Mouse (Mus musculus) CH12.LX (cell line): ENCODE results near the gene Clpb. TPM values are rescaled to one million over a fixed set of nuclear protein-coding genes. Genes with fewer than 3 reads are reported as not detected.

Experiments
- DNase-seq: peaks from one replicate; pipeline ENCODE4 v3.0.0-alpha.2; 2013; ENCODE audit errors: extremely low read depth
- H3K27ac ChIP-seq: 2 replicates; pipeline ENCODE4 v1.5.1; 2012; ENCODE audit warnings: low read depth, mild to moderate bottlenecking, control low read depth, moderate library complexity; ENCODE audit not compliant: insufficient read depth
- H3K27me3 ChIP-seq: replicated peaks from 2 replicates; pipeline ENCODE3; 2012; ENCODE audit warnings: inconsistent platforms
- H3K36me3 ChIP-seq, 2 experiments: replicated peaks in 1 of 2; 2 replicates each; pipeline versions ENCODE3 to v1.6.1; 2012; ENCODE audit warnings: inconsistent platforms in 1 of 2, low read length in 1 of 2, mild to moderate bottlenecking in 1 of 2, mixed read lengths in 1 of 2, moderate library complexity in 1 of 2; ENCODE audit not compliant: control insufficient read depth in 1 of 2, insufficient read depth in 1 of 2
- H3K4me1 ChIP-seq, 2 experiments: 2 replicates each; pipeline ENCODE4 v1.6.1; 2012; ENCODE audit warnings: inconsistent platforms in 1 of 2, moderate library complexity in 1 of 2; ENCODE audit not compliant: insufficient read depth in 2 of 2, control insufficient read depth in 1 of 2
- H3K4me2 ChIP-seq: 2 replicates; pipeline ENCODE4 v1.6.1; 2012; ENCODE audit warnings: low read depth, mild to moderate bottlenecking, control low read depth; ENCODE audit not compliant: poor library complexity, insufficient read depth, severe bottlenecking
- H3K4me3 ChIP-seq, 3 experiments: fragments of 150-350 bp in 1 of 3; sonication (generic) in 1 of 3; replicated peaks in 1 of 3; 2 replicates each; pipeline versions ENCODE3 to v1.5.1; 2011 to 2012; ENCODE audit warnings: low read depth in 2 of 3, low read length in 2 of 3, mild to moderate bottlenecking in 2 of 3, moderate library complexity in 2 of 3, control low read depth in 1 of 3, improper control_type of control experiment in 1 of 3, inconsistent platforms in 1 of 3, mixed read lengths in 1 of 3; ENCODE audit not compliant: poor library complexity in 1 of 3
- H3K79me2 ChIP-seq: replicated peaks from 2 replicates; pipeline ENCODE4 v1.6.1; 2012; ENCODE audit warnings: mild to moderate bottlenecking, moderate library complexity; ENCODE audit not compliant: control insufficient read depth, poor library complexity, insufficient read depth, severe bottlenecking; ENCODE audit errors: extremely low read depth
- H3K9ac ChIP-seq: 2 replicates; pipeline ENCODE4 v1.6.1; 2012; ENCODE audit warnings: low read depth, mild to moderate bottlenecking, control low read depth, moderate library complexity; ENCODE audit not compliant: insufficient read depth
- H3K9me3 ChIP-seq: replicated peaks from 2 replicates; pipeline ENCODE3; 2012; ENCODE audit warnings: low read length, inconsistent platforms, mixed read lengths
- CTCF ChIP-seq, 2 experiments: IDR thresholded peaks in 1 of 2; conservative IDR thresholded peaks in 1 of 2; 2 replicates each; pipeline ENCODE4 v1.5.1; 2011 to 2012; ENCODE audit warnings: low read depth in 2 of 2, low read length in 2 of 2, improper control_type of control experiment in 1 of 2, inconsistent platforms in 1 of 2, mild to moderate bottlenecking in 1 of 2, moderate library complexity in 1 of 2
- ELF1 ChIP-seq: IDR thresholded peaks from 2 replicates; pipeline ENCODE4 v1.6.1; 2014; ENCODE audit warnings: low read depth, mild to moderate bottlenecking, inconsistent platforms, low read length, improper control_type of control experiment
- ETS1 ChIP-seq: conservative IDR thresholded peaks from 2 replicates; pipeline ENCODE4 v1.6.1; 2012; ENCODE audit warnings: low read depth, mild to moderate bottlenecking, inconsistent platforms, low read length, improper control_type of control experiment, moderate library complexity
- KAT2A ChIP-seq: IDR thresholded peaks from 2 replicates; pipeline ENCODE4 v1.6.1; 2012; ENCODE audit warnings: low read length, improper control_type of control experiment, inconsistent platforms; ENCODE audit not compliant: insufficient replicate concordance
- MYC ChIP-seq: IDR thresholded peaks from 2 replicates; pipeline ENCODE4 v1.6.1; 2011; ENCODE audit warnings: low read depth, mild to moderate bottlenecking, improper control_type of control experiment, low read length
- NELFE ChIP-seq: IDR thresholded peaks from 2 replicates; pipeline ENCODE4 v1.6.1; 2011; ENCODE audit warnings: low read depth, low read length, improper control_type of control experiment
- NRF1 ChIP-seq: IDR thresholded peaks from 2 replicates; pipeline ENCODE4 v1.6.1; 2014; ENCODE audit warnings: low read depth, mild to moderate bottlenecking, inconsistent platforms, low read length, improper control_type of control experiment, moderate library complexity
- PAX5 ChIP-seq: IDR thresholded peaks from 2 replicates; pipeline ENCODE4 v1.6.1; 2012; ENCODE audit warnings: low read length, inconsistent platforms, mixed read lengths
- RAD21 ChIP-seq: IDR thresholded peaks from 2 replicates; pipeline ENCODE4 v1.6.1; 2011; ENCODE audit warnings: low read depth, mild to moderate bottlenecking, low read length, improper control_type of control experiment, moderate library complexity
- RCOR1 ChIP-seq: conservative IDR thresholded peaks from 2 replicates; pipeline ENCODE4 v1.6.1; 2012; ENCODE audit warnings: low read depth, mild to moderate bottlenecking, inconsistent platforms, low read length, improper control_type of control experiment
- SMC3 ChIP-seq: IDR thresholded peaks from 2 replicates; pipeline ENCODE4 v1.6.1; 2011; ENCODE audit warnings: low read depth, low read length, improper control_type of control experiment
- TBP ChIP-seq: conservative IDR thresholded peaks from 2 replicates; pipeline ENCODE4 v1.6.1; 2011; ENCODE audit warnings: low read depth, low read length, improper control_type of control experiment
- USF2 ChIP-seq: conservative IDR thresholded peaks from 2 replicates; pipeline ENCODE4 v1.6.1; 2011; ENCODE audit warnings: low read depth, low read length, improper control_type of control experiment
- ZMIZ1 ChIP-seq: IDR thresholded peaks from 2 replicates; pipeline ENCODE4 v1.6.1; 2012; ENCODE audit warnings: low read depth, mild to moderate bottlenecking, inconsistent platforms, low read length, improper control_type of control experiment
- ZNF384 ChIP-seq: IDR thresholded peaks from 2 replicates; pipeline ENCODE4 v1.6.1; 2012; ENCODE audit warnings: low read depth, low read length, improper control_type of control experiment, inconsistent platforms
- dilution Hi-C: fragments of 300-500 bp; cut with MboI; formaldehyde crosslinking; loops from 2 replicates; pipeline ENCODE4 v1.14.3; 2020; ENCODE audit warnings: low sequenced_read_pairs; ENCODE audit not compliant: extremely low pct_unique_long_range_greater_than_20kb, extremely low pct_ligation_motif_present
- in situ Hi-C: fragments of 300-500 bp; cut with MboI; formaldehyde crosslinking; loops from 3 replicates; pipeline ENCODE4 v1.14.3; 2019; ENCODE audit warnings: low sequenced_read_pairs, low pct_ligation_motif_present, low pct_unique_long_range_greater_than_20kb, mixed read lengths
- polyA plus RNA-seq: library from polyadenylated mRNA; unstranded; fragments of >175 nt; gene quantifications from 2 replicates; pipeline ENCODE4 v1.2.1, GENCODE M21; 2012; ENCODE audit warnings: low read depth; ENCODE audit not compliant: insufficient read length
- total RNA-seq, 2 experiments: library from RNA; depleted of rRNA; stranded (reverse); fragments of 300-350 nt in 1 of 2; fragments of >200 nt in 1 of 2; gene quantifications; 2 replicates each; pipeline ENCODE4 v1.2.3; 2012 to 2014

Gene Clpb
- total and polyA plus RNA-seq, 3 experiments = 25.5 to 68.4 (median 41.7) TPM

- peaks cover 57 to 75% of the 10 kb centered on the region in 2 experiments for H3K36me3 ChIP-seq
- dilution Hi-C loops = no loop called here
- in situ Hi-C loops = no loop called here
- TF ChIP-seq USF2 (no peak), KAT2A (no peak), PAX5 (no peak), CTCF (conservative IDR thresholded peaks at IDR 0.05 in 1 of 2, IDR thresholded peaks at IDR 0.05 in 1 of 2; ENCODE audit: low read depth in 2 of 2, low read length in 2 of 2) (no peak), TBP (no peak), ELF1 (no peak), ZNF384 (no peak), NRF1 (no peak), ZMIZ1 (no peak)
- TF ChIP-seq, all 38 proteins: peak for 0
- H3K27me3 ChIP-seq = no peaks in the 10 kb centered on the region
- H3K27ac ChIP-seq = no peak overlapping the region
- H3K9me3 ChIP-seq = peaks cover 3% of the 10 kb centered on the region
- no peak overlapping the region for H3K4me2 ChIP-seq
- no peak for DNase-seq
- no peak overlapping the region for H3K9ac ChIP-seq
- peaks cover 3 to 22% of the 10 kb centered on the region in 2 experiments; a peak in 3 of 4 replicates for H3K4me1 ChIP-seq
- H3K4me3 ChIP-seq = no peak overlapping the region
- peaks cover 19% of the 10 kb centered on the region for H3K79me2 ChIP-seq
These were observed 168.9 kb downstream of the Clpb start for GRCm38 (mm10) chr7:101832372-101832771.

DNA sequence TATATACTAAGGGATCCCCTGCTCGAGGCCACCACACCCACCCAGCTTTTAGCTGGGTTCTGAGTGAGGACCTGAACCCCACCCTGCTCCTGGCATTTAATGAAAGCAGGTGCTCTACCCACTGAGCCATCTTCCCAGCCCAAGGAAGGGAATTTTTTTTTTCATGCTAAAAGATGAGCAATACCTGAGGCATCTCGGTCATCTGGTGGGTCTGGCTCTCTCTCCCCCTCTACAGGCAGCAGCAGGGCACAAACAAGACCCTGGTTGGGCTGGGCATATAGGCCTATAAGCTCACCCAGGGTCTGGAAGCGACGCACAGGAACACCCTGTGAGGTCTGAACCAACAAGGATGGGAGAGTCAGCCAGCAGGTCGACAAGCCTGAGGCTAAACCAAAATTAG, 169.9 kb downstream of the Clpb start:
- H3K4me2 ChIP-seq = no peak overlapping the region
- dilution Hi-C loops (no loop called here), in situ Hi-C loops (no loop called here)
- DNase-seq = no peak
- H3K27ac ChIP-seq = no peak overlapping the region
- TF ChIP-seq RCOR1 (no peak), ETS1 (no peak), ZMIZ1 (no peak), NELFE (no peak), CTCF (conservative IDR thresholded peaks at IDR 0.05 in 1 of 2, IDR thresholded peaks at IDR 0.05 in 1 of 2; ENCODE audit: low read depth in 2 of 2, low read length in 2 of 2) (peak in 1 of 2 experiments; percentile 29; a peak in 2 of 4 replicates), RAD21 (no peak), SMC3 (no peak), MYC (no peak)
- peaks cover 3 to 27% of the 10 kb centered on the region in 2 experiments; a peak in 3 of 4 replicates for H3K4me1 ChIP-seq
- H3K79me2 ChIP-seq = peaks cover 19% of the 10 kb centered on the region
- H3K36me3 ChIP-seq = peaks cover 50 to 65% of the 10 kb centered on the region in 2 experiments
- no peaks in the 10 kb centered on the region for H3K27me3 ChIP-seq
- no peak overlapping the region for H3K4me3 ChIP-seq
- H3K9ac ChIP-seq = no peak overlapping the region
- H3K9me3 ChIP-seq = peaks cover 3% of the 10 kb centered on the region
